Mouse (Mus musculus) B cell, adult 2 months (primary cell): ENCODE measurements around the gene Mtcl1.

Experiments
- DNase-seq, 2 experiments: peaks; one replicate each; pipeline ENCODE4 v3.0.0; 2022

Gene Mtcl1

DNA sequence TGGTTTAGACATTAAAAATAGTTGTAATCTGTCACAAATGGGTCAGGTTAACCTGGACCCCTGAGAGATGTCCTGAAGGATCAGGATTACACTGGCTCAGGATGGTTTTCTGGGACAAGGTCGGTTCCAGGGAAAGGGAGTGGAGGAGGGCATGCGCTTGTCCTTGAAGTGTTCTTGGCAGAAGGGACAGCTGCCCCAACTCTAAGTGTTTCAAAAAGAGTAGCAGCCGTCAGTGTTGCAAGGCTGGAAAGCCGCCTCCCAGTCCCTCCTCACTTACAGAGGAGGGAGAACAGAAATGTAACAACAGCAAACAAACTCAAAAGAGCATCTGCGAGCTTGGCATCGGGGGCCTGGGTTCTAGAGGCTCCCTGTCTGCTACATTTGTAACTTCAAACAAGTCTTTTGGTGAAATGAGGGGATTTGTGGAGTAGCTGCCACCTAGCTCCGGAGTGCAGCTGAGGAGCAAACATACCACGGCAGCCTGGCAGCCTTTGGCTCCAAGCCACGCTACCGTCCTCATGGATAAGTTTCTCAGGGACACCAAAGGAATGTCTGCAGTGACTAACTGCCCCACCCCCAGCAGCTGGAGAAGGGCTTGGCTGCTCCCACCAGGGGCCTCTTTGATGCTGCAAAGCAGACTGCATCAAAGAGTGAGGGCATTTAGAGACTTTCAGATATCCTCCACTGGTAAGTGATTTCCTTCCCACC lies 44.5 kb downstream of the Mtcl1 start:
- DNase-seq = no peak

- DNase-seq = no peak
Observed at GRCm38 (mm10) chr17:66402791-66403470, 46.6 kb downstream of the Mtcl1 start.

DNA sequence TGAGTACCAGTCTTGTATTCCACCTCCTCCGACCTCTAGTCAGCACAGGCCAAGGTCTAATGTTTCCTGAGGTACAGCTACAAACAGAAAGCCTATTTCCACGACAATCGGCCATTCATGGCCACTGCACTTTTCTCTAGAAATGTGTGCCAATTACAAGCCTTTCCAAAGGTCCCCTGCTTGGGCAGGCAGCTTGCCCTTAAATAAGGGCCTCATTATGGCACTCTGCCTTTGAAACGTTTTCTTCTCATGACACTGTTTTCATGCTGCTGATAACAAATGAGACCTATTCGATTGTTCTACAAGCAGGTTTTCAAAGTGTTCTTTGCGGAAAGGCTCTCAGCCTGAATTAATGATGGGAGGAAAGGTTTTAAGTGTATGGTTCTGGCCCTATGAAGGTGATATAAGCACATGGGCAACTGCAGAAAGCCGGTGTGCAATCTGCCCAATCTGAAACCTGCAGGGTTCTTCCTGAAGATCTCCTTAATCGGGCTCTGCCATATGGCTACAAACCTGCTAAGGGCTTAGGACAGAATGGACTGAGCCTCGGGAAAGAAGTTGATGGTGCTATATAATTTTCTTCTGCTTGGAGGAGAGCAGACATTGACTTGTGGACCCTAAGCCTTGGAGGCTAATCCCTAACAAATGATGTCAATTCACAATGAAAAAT lies 47.8 kb downstream of the Mtcl1 start:
- no peak for DNase-seq

GRCm38 (mm10) chr17:66399780-66400179 lies 49.8 kb downstream of the Mtcl1 start:
- no peak for DNase-seq

DNA sequence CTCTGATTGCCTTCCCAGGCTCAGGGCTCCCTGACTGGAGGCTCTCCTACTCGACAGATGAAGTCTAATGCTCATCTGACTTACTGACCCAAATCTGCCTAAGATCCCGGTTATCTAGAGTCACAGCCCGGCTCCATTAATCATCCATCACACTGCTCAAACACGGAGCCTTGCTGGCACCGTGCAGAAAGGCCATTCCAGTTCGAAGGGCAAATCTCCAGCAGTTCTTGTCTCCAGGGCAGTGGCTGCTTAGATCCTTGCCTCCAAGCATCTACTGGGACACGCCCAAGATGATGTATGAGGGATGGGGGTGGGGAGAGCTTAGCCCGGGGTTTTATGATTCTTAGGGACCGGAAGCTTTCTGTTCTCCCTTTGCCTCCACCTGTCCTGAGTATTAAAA lies 55.0 kb downstream of the Mtcl1 start:
- DNase-seq = no peak

DNA sequence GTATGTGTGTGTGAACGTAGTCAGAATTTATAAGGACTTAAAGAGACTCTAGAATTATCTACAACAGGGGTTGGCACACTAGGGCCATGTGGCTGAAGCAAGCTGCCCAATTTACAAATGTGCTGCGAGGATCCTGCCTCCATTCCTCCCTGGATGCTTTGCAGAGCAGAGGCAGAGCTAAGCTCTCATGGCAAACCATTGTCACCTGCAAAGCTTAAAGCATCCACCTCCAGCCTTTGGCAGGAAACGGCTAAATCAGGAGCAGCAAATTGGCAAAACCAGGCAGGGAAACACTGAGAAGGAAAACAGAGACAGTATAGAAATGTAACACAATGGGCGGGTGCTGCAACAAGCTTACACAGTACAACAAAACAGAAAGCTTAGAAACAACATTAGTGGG lies 61.2 kb downstream of the Mtcl1 start:
- DNase-seq = no peak

- DNase-seq = no peak
Observed at GRCm38 (mm10) chr17:66381338-66381737, 68.2 kb downstream of the Mtcl1 start.

DNA sequence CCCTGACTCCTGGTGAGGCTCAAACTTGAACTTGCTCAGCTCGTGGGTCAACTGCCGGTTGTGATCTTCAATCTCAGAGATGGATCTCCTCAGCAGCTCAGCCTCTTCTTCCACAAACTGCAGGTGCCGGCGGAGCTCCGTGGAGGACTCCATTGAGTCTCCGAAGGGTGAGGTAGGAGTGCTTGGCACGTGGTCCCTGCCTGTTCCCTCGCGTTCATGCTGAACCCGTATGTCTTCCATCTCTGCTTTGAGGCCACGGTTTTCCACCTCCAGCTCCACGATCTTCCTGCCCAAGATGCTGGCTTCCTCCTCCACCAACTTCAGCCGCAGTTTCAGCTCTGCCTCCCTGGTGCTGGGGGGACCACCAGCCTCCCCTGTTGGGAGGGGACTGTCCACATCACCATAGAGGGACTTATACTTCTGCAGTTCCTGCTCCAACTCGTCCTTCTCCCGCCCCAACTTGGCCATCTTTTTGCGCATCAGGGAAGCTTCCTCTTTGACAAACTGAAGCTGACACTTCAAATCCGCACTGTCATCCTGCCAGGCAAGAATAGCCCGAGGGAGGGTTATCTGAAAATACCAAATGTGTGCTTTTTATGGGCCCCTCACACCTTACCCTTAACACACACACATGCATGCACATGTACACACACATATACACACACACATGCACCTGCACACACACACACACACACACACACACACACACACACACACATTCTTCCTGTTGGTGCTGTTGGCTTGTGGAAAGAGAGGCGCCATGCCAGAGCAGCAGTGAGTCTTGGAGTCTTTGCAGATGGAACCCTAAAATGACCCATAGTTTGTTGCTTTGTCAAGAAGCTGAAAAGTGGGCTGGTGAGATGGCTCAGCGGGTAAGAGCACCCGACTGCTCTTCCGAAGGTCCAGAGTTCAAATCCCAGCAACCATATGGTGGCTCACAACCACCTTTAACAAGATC lies 69.4 kb downstream of the Mtcl1 start:
- no peak for DNase-seq

- DNase-seq = no peak
Observed at GRCm38 (mm10) chr17:66379308-66379707, 70.2 kb downstream of the Mtcl1 start.

DNA sequence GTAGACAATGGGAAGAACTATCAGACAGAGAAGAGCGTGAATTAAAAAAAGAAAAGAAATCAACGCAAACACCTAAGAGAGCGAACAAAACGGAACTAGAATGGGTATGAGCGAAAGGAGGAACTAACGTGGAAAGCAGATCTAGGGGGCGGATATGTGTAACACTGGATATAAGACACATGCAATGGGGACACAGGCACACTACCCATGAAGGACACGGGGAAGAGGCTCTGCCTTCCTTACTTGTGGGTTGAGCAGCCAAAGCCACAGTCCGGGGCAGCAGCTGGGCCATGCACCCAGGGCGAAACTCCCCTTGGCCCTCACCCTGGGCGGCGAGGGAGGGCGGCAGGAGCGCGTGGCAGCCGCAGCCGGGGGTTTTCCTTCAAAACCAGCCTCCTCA lies 71.4 kb downstream of the Mtcl1 start:
- no peak for DNase-seq

DNA sequence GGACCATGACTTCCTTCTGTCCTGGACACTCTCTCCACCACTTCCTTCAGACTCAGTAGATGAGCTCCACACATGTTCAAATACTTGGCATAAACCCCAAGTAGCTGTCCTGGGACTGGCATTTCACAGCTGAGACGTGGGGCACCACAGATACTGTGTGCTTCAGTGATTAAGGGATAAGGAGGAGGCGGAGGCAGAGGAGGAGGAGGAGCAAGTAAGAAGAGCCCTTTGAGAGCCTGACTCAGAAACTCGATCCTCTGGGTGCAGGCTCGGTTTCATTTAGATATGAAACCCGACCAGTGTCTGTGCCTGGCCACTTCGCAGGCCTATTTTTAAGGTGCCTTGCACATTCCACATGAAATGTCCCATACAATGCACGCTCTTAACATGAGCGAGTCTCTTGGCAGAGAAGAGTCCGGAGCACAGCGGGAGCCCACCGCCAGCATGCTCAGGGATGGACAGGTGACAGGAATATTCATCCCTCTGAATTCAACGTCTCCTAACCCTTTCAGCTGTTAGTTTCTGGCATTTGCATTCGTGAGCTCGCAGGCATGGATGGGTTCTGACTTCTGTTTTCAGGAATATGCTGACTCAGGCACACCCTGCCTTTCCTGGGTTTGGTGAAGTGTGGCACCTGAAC lies 74.8 kb downstream of the Mtcl1 start:
- no peak for DNase-seq

DNA sequence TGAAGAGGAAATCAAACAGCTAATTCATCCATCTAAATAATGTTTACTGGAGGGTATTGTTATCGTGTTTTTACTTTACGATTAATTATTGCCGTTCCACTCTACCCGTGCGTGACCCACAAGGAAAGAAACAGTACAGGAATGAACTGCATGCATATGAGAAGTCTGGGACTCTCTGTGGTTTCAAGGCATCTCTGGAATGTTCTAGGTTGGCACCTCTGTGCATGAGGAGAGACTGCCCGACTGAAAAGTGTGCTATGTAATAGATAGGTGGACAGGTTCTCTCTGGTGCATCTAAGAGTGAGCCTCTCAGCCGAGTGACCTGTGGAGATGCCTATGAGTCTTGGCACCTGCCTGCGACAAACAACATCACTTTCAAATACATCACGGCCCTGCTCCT lies 78.7 kb downstream of the Mtcl1 start:
- no peak for DNase-seq

GRCm38 (mm10) chr17:66369777-66370176 lies 79.8 kb downstream of the Mtcl1 start:
- no peak for DNase-seq

- DNase-seq = no peak
Observed at GRCm38 (mm10) chr17:66368127-66368526, 81.4 kb downstream of the Mtcl1 start.

- no peak for DNase-seq
Observed at GRCm38 (mm10) chr17:66365664-66366063, 83.9 kb downstream of the Mtcl1 start.

DNA sequence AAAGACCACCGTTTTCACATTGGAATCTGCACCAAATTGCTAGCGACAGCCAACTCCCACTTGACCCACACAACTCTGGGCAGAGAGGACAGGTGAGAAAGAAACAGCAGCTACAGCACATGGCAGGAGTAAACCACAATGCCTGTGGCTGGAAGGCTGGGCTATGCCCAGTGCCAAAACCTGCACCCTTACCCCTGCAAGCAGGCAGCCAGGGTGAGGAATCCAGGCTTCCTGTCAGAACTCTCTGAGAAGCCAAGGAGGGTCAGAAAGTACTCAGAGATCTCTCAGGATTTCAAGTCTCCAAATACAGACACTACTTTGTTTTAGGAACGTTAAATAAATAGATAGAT lies 84.3 kb downstream of the Mtcl1 start:
- no peak for DNase-seq

DNA sequence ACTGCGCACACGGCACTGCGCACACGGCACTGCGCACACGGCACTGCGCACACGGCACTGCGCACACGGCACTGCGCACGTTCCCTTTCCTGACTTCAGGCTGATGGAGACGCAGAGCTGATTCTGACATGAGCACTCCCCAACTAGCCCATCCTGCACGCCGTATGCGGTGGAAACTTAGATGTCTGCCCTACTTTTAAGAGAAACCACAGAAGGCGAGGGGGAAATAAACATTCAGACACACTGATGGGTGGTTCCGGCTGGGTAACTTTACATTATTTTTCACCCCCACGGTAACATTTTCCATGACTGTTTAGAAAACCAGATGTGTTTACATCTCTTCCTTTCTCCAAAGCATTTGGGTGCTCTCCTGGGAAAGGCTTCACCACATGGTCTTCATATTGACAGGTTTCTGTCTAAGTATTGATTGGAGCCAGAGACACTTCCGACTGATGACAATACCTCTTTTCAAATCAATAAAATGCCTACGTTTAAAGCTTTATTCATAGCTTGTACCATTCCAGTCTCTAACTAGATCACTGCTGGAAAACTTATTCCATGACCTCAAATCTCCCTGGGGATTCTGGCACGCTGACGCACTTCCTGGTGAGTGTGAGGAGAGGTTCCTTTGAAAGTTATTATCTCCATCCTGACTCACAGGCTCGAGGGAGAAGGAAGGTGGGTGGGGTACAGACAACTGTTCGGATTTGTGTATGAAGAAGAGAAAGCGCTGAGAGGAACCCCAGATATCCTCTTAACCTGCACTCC lies 84.8 kb downstream of the Mtcl1 start:
- no peak for DNase-seq

- DNase-seq = no peak
Observed at GRCm38 (mm10) chr17:66363852-66364524, 85.6 kb downstream of the Mtcl1 start.

DNA sequence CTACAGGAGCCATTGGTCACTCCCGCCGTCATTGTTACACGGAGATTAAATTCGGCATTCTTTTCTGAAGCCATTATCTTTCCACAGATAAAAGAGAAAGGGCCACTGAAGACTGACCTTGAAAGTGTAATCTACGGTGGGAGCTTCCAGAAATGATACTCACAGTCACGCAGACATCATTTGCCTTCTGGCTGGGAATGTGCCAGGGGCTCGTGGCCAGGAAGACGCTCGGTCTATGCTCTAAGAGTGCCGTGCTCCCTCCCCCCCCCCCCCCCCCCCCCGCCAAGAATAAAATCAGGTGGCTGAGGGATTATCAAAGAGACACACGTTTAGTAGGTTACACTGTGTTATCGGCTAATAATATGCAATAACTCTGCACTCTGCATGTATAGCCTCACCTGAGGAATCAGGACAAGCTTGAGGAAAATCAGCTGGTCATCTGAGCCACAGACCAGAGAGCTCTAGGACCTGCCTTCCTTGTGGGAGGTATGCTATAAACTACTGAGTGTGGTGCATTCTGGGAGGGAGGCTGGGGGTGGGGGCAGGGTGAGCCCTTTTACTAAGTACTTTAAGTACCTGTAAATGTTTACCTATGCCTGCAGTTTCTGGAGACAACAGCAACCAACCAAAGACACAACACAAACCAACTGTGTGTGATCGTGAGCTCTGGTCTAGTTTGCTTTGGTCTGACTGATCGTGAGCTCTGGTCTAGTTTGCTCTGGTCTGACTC lies 87.1 kb downstream of the Mtcl1 start:
- no peak for DNase-seq
